Mouse (Mus musculus): ENCODE measurements at regions not wholly inside any gene's neighbourhood (a gene's known extent, or its start where the extent isn't known, plus 50 kb on each side); places are given as distances from the start of the nearest gene placed in this dataset.

DNA sequence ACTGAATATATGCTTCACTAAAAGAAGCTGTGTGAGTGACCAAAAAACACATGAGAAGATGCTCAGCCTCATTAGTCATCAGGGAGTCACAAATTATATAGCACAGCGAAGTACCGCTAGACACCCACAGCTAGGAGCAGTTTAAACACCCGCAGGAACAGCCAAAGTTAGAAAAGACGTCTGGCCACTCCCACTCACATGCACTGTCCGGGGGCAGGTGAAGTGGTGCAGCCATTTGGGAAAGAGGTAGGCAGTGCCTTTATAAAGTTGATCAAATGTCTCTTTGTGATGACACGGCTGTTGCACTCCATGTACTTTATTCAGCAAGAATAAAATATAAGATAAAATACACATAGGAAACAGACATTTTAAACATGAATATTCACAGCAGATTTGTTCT, 129.1 kb upstream of the Frmd6 start:
- TF ChIP-seq POLR2A (IDR thresholded peaks at IDR 0.05; ENCODE audit: borderline replicate concordance, extremely low read depth, low read depth, low read length) (no peak), CTCF (IDR thresholded peaks at IDR 0.05; ENCODE audit: insufficient read depth, low read length) (no peak)
